Mouse (Mus musculus): ENCODE results near the gene Pde4d.
A peak's percentile ranks its signal among the peaks of the same experiment; 100 is the strongest.

The Pde4d gene

GRCm38 (mm10) chr13:109231848-109232460 lies 782.2 kb downstream of the Pde4d start:
- DNase-seq (ENCODE audit: low read depth, low spot score), result no peak

GRCm38 (mm10) chr13:109232531-109232930 lies 782.8 kb downstream of the Pde4d start:
- no peak for DNase-seq (ENCODE audit: low read depth, low spot score)

- DNase-seq (ENCODE audit: low read depth, low spot score), result no peak
Observed at GRCm38 (mm10) chr13:109233911-109234613, 784.3 kb downstream of the Pde4d start.

GRCm38 (mm10) chr13:109236047-109236446 lies 786.3 kb downstream of the Pde4d start:
- no peak for DNase-seq (ENCODE audit: low read depth, low spot score)

GRCm38 (mm10) chr13:109238670-109239069 lies 788.9 kb downstream of the Pde4d start:
- DNase-seq (ENCODE audit: low read depth, low spot score), result no peak

- DNase-seq (ENCODE audit: low read depth, low spot score), result no peak
Observed at GRCm38 (mm10) chr13:109239296-109239695, 789.5 kb downstream of the Pde4d start.

- no peak for DNase-seq (ENCODE audit: low read depth, low spot score)
Observed at GRCm38 (mm10) chr13:109242456-109243050, 792.8 kb downstream of the Pde4d start.

GRCm38 (mm10) chr13:109243160-109243559 lies 793.4 kb downstream of the Pde4d start:
- no peak for DNase-seq (ENCODE audit: low read depth, low spot score)

- no peak for DNase-seq (ENCODE audit: low read depth, low spot score)
Observed at GRCm38 (mm10) chr13:109247061-109247460, 797.3 kb downstream of the Pde4d start.

- DNase-seq (ENCODE audit: low read depth, low spot score), result no peak
Observed at GRCm38 (mm10) chr13:109249315-109249714, 799.6 kb downstream of the Pde4d start.

GRCm38 (mm10) chr13:109255634-109256033 lies 805.9 kb downstream of the Pde4d start:
- no peak for DNase-seq (ENCODE audit: low read depth, low spot score)

GRCm38 (mm10) chr13:109260220-109260795 lies 810.6 kb downstream of the Pde4d start:
- peak; percentile 90 for DNase-seq (ENCODE audit: low read depth, low spot score)

- peak; percentile 57 for DNase-seq (ENCODE audit: low read depth, low spot score)
Observed at GRCm38 (mm10) chr13:109260796-109261516, 811.2 kb downstream of the Pde4d start.

GRCm38 (mm10) chr13:109261642-109262220 lies 812.0 kb downstream of the Pde4d start:
- no peak for DNase-seq (ENCODE audit: low read depth, low spot score)

- DNase-seq (ENCODE audit: low read depth, low spot score), result no peak
Observed at GRCm38 (mm10) chr13:109262501-109262900, 812.8 kb downstream of the Pde4d start.

GRCm38 (mm10) chr13:109263833-109264232 lies 814.1 kb downstream of the Pde4d start:
- DNase-seq (ENCODE audit: low read depth, low spot score), result no peak

GRCm38 (mm10) chr13:109268253-109268652 lies 818.5 kb downstream of the Pde4d start:
- DNase-seq (ENCODE audit: low read depth, low spot score), result no peak

GRCm38 (mm10) chr13:109268659-109269322 lies 819.0 kb downstream of the Pde4d start:
- no peak for DNase-seq (ENCODE audit: low read depth, low spot score)

GRCm38 (mm10) chr13:109274869-109275268 lies 825.1 kb downstream of the Pde4d start:
- no peak for DNase-seq (ENCODE audit: low read depth, low spot score)

GRCm38 (mm10) chr13:109277792-109278191 lies 828.0 kb downstream of the Pde4d start:
- no peak for DNase-seq (ENCODE audit: low read depth, low spot score)

GRCm38 (mm10) chr13:109278504-109278912 lies 828.8 kb downstream of the Pde4d start:
- no peak for DNase-seq (ENCODE audit: low read depth, low spot score)
